Mouse (Mus musculus): ENCODE results near the gene Rasip1.

Gene Rasip1

GRCm38 (mm10) chr7:45624718-45625117, 2.6 kb upstream of the Rasip1 start:
- in situ Hi-C loops (cut with MboI, MseI), result no loop called here

- in situ Hi-C loops (cut with MboI, MseI), result no loop called here
These were observed 1.8 kb upstream of the Rasip1 start for GRCm38 (mm10) chr7:45625481-45625880.

DNA sequence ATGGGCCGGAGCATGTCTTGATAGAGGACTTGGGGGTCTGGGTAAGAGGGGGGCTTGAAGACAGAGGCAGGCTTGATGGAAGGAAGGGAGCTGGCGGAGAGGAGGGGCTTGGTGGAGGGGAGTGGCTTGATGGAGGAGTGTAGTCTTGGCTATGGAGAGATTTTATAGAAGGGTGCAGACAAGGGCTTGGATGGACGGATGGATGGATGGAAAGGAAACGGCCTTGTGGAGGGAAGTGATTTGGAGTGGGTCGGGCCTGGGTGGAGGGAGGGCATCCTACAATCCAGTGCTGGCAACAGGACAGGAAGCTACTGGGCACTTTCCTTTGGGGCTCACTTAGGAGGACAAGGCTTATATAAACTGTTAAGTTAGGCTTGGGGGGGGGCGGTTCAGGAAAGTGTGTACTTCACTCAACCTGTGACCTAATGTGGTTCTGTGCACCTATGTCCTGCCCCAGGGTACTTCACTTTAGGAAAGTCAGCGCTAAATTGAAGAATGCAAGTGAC, 664 bp upstream of the Rasip1 start:
- in situ Hi-C loops (cut with MboI, MseI), result no loop called here

- in situ Hi-C loops (cut with MboI, MseI), result no loop called here
These were observed 1.3 kb downstream of the Rasip1 start for GRCm38 (mm10) chr7:45628364-45629294.

GRCm38 (mm10) chr7:45630064-45630907, 3.0 kb downstream of the Rasip1 start:
- in situ Hi-C loops (cut with MboI, MseI), result no loop called here

DNA sequence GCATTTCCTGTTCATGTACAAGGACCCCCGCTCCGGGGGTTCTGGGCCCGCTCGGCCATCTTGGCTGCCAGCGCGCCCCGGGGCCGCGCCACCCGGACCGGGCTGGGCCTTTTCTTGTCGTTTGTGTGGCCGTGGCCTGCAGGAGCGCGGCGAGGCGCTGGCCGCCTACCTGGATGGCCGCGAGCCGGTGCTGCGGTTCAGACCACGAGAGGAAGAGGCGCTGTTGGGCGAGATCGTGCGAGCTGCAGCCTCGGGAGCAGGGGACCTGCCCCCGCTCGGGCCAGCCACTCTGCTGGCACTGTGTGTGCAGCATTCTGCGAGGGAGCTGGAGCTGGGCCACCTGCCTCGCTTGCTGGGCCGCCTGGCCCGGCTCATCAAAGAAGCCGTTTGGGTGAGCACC, 5.2 kb downstream of the Rasip1 start:
- in situ Hi-C loops (cut with MboI, MseI), result no loop called here

DNA sequence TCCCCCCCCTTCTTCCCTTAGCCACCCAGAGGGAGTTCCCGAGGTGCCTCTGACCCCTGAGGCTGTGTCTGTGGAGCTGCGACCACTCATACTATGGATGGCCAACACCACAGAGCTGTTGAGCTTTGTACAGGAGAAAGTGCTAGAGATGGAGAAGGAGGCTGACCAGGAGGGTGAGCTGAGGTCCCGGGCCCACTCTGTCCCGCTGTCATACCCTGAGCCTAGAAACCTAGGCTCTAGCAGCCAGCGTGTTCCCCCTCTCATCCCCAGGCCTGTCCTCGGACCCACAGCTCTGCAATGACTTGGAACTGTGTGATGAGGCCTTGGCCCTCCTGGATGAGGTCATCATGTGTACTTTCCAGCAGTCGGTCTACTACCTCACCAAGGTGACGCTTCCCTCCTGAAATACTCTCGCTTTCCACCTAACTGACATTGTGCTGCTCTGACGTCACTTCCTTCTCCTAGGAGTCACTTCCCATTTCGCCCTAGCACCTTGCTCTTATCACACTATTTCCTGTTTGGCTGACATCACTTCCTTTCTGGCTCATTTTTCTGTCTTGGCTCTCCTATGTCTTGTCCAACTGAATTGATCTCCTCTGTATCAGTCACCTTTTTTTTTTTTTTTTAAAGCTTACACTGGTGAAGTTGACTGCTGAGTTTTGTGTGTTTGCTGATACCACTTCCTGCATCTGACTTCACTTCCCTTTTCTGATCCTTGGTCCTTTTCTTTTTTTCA, 7.8 kb downstream of the Rasip1 start:
- in situ Hi-C loops (cut with MboI, MseI), result no loop called here

DNA sequence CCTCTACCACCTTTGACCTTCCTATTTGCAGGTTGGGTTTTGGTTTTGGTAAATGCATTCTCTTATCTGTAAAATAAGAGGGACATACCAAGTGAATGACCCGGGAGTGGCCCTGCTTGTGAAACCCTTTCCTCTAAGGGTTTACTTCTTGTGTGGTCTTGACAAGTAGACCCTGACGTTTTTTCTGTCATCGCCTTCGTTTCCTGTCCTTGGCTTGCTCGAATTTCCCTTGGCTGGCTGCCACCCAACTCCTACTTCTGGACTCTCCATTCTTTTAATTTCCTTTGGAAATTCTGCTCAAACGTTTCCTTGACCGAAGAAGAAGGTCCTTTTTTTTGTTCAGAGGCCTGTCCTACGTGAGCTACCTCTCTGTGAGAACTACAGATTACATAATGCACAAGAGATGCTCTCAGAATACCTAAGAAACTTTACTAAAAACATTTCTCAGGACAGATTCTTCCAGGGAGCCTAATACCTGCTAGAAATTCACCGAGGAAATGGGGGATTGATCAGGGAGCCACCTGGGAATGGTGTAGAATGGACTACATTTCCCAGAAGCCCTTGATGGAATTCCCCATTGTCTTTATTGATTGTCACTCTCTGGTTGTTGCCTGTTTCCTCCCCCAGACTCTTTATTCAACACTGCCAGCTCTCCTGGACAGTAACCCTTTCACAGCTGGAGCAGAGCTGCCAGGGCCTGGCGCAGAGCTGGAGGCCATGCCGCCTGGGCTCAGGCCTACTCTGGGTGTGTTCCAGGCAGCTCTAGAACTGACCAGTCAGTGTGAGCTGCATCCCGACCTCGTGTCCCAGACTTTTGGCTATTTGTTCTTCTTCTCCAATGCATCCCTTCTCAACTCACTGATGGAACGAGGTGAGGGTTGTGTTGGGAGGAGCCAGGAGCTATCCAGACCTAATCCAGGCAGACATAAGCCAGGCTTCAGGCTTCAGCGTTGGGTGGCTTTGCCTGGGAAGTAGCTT, 8.7 kb downstream of the Rasip1 start:
- in situ Hi-C loops (cut with MboI, MseI), result no loop called here

DNA sequence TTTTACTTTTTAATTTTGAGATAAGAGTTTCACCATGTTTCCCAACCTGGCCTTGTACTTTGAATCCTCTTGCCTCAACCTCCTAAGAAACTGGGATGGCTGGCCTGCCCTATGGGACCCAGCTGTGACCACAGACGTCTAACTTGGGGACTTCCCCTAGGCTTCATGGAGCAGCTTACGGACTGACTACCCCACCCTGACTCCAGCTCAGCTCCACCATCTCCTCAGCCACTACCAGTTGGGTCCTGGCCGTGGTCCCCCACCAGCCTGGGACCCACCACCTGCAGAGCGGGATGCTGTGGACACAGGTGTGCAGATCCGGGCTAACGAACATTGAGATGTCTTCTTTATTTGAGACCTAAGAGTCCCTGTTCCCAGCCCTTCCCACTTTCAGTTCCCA, 10.4 kb downstream of the Rasip1 start:
- in situ Hi-C loops (cut with MboI, MseI), result no loop called here

DNA sequence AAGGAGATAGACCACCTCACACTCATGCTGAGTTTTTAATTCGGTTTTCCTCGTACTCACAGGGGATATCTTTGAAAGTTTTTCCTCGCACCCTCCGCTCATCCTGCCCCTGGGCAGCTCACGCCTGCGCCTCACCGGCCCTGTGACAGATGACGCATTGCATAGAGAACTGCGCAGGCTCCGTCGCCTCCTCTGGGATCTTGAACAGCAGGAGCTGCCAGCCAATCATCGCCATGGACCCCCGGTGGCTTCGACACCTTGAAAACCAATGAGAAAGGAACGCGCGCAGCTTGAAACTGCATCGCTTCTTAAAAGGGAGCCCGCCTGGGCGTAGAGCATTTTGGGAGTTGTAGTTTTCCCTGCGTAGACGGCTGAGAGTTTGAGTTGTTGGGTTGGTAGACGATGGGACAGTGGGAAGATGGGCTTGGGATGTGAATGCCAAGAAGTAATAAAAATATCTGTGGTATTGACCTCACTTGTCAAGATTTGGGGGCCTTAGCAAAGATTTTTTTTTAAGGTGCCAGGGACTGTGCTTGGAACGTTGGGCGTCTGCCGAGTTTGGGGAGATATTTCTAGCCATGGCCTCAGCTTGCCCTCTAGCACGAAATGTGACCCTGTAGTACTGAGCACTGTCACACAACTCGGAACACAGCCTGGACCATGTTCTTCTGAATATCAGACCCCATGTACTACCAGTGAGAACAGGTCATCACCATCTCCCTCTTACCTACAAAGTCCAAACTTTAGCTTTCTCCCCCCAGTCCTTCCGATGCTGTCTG, 11.5 kb downstream of the Rasip1 start:
- in situ Hi-C loops (cut with MboI, MseI), result no loop called here

DNA sequence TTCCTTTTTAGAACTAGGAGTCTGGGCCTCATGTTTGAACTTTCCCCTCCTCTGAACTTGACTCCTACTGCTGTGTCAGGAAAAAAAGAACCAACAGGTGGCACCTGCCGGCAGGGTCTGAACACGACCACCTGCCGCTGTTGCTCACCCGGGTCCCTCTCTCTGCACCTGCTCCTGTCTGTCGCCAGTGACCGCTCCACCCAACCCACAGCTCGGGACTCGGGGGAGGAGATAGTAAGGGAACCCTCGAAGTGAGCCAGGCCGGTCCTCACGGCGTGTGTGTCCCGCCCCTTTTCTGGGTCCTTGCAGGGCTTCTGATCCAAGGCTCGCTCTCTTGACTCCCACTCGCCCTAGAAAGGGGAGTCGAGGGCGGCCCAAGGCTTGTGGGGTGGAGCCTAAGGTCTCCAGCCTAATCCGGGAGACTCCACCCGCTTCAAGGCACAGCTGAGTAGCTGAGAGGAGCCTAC, 12.3 kb downstream of the Rasip1 start, which contains the start of gene Mamstr:
Gene Mamstr (plus strand): TSS at position 417 of the 467 bp plus-strand sequence.
- in situ Hi-C loops (cut with MboI, MseI), result no loop called here

- in situ Hi-C loops (cut with MboI, MseI), result no loop called here
These were observed 13.1 kb downstream of the Rasip1 start for GRCm38 (mm10) chr7:45640191-45640957.

DNA sequence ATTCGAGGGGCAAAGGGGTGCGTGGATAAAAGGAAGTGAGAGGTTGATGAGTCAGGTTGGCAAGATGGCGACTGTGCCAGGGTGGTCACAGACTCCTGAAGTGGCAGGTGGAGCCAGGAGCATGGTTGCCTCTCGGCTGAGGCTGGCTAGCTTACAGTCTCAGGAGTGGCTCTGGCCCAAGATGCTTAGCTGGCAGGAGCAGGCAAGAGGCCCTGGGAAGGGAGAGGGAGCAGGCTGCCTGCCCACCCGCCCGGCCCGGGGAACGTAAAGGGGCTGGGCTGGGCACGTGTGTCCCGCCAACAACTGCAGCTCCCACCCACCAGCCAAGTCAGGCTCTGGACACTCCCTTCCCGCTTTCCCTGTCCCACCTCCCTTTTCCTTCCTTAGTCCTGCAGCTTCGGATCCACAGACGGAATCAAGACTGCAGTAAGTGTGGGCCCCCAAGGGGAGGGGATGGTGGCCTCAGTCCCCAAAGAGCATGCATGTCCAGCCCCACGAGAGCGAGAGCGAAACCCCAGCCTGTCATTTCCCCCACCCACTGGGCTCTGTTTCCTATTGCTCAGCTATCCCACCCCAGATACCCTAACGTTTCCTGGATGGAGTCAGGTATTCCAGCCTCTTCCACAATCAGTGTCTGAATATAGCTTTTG, 14.2 kb downstream of the Rasip1 start:
- in situ Hi-C loops (cut with MboI, MseI), result no loop called here

DNA sequence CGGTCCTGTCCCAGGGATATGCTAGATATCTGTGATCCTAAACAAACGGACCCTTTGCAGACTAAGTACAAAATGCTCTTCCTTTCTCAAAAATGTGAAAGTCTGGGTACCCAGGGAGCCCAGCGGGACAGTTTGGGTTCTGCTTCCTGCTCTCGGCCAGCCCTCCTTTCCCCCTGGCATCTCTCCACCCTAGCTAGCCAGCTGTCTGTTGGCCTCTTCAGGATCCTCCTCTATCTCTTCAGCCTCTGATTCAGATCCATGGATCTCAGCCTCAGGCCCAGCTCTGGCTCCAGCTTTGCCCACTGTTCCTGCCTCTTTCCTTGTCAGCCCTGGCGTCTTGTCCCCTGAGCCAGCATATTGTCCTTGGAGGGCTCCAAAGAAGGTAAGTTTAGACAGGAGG, 14.8 kb downstream of the Rasip1 start:
- in situ Hi-C loops (cut with MboI, MseI), result no loop called here

GRCm38 (mm10) chr7:45642503-45643255, 15.4 kb downstream of the Rasip1 start:
- in situ Hi-C loops (cut with MboI, MseI), result no loop called here

DNA sequence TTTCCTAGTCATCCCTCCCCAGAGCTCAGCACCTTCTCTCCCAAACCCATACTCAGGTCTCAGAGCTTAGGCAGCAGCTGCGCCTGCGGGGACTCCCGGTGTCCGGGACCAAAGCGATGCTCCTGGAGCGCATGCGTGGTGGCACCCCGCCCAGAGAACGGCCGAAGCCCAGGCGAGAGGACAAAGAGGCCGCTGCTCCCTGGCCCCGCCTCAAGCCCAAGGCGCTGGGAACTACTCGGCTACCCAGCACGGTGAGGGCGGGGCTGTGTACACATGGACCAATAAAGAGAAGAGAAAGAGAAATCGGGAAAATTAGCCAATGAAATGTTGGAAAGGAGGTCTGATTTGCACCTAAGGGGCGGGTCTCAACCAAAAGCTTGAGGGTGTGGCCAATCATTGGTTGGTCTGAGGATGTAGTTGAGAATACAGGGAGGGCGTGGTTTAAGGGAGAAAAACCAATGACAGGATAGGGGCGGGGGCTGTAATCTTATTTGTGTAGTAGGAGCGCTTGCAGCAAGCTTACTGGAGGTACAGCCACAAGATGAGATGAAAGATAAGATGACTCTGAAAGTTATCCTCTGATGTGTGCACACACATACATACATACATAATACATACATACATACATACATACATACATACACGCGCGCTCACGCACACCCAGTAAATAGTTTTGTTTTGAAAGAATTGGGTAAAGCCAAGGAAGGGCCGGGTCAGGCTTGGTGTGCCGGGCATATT, 16.3 kb downstream of the Rasip1 start:
- in situ Hi-C loops (cut with MboI, MseI), result no loop called here

DNA sequence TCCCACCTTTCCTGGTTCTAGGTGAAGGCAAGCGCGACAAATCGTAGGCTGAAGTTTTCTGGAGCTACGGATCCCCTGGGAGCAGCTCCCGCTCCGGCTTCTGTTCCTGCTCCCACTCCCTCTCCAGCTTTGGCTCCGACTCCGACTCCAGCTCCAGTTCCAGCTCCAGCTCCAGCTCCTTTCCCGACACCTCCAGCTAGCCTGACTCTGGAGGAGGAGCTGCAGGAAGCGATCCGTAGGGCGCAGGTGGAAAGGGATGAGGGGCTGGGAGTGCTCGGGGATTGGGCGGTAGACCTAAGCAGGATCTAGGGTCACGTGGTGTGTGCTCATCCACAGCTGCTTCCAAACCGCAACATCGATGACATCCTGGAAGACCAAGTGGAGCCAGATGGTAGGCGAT, 16.9 kb downstream of the Rasip1 start:
- in situ Hi-C loops (cut with MboI, MseI), result no loop called here
